Mouse (Mus musculus): ENCODE data around the gene Ddx20. TPM values are rescaled to one million over a fixed set of nuclear protein-coding genes. Genes with fewer than 3 reads are reported as not detected.

Ddx20 gene
- polyA plus RNA-seq, 1 experiment from 2014 or later: 40.7 TPM

GRCm38 (mm10) chr3:105711741-105712140 lies 24.4 kb upstream of the Ddx20 start:
- H3K27ac ChIP-seq (ENCODE audit: low read depth, low read length): 0 out of 2 replicates have a peak overlapping the region, but pooled peaks have one; percentile 17
- no peak overlapping the region for H3K4me3 ChIP-seq (ENCODE audit: low read depth, low read length)

GRCm38 (mm10) chr3:105710246-105710645 lies 22.9 kb upstream of the Ddx20 start:
- H3K36me3 ChIP-seq (ENCODE audit: control insufficient read depth, insufficient read depth, low read length): no peaks in the 10 kb centered on the region
- ATAC-seq (ENCODE audit: low FRiP score) (no peak), DNase-seq (ENCODE audit: low spot score) (no peak)
- H3K27me3 ChIP-seq (ENCODE audit: control insufficient read depth, insufficient read depth, low read length): peaks cover 11% of the 10 kb centered on the region
- WGBS: 77% methylated on average over 6 of the region's 6 CpGs
- peaks cover 8% of the 10 kb centered on the region; the same call in 1 of the 2 replicates for H3K4me1 ChIP-seq (replicated peaks; ENCODE audit: control insufficient read depth, insufficient read depth, low read length)
- H3K9me3 ChIP-seq (ENCODE audit: control insufficient read depth, low read length): no peaks in the 10 kb centered on the region
- no peak overlapping the region for H3K9ac ChIP-seq (ENCODE audit: low read depth, low read length)
- no peak overlapping the region for H3K4me2 ChIP-seq (replicated peaks; ENCODE audit: low read depth, low read length)
- H3K4me3 ChIP-seq (ENCODE audit: low read depth, low read length): no peak overlapping the region
- H3K27ac ChIP-seq (ENCODE audit: low read depth, low read length): no peak overlapping the region

More at GRCm38 (mm10) chr3:105711741-105712140, 24.4 kb upstream of the Ddx20 start:
- Histone ChIP-seq H3K36me3 (ENCODE audit: control insufficient read depth, insufficient read depth, low read length) (no peaks in the 10 kb centered on the region), H3K4me2 (replicated peaks; ENCODE audit: low read depth, low read length) (no peak overlapping the region), H3K9me3 (ENCODE audit: control insufficient read depth, low read length) (no peaks in the 10 kb centered on the region), H3K27me3 (ENCODE audit: control insufficient read depth, insufficient read depth, low read length) (peaks cover 1% of the 10 kb centered on the region; the same call in 1 of the 2 replicates), H3K4me1 (replicated peaks; ENCODE audit: control insufficient read depth, insufficient read depth, low read length) (peaks cover 12% of the 10 kb centered on the region; the same call in 1 of the 2 replicates), H3K9ac (ENCODE audit: low read depth, low read length) (no peak overlapping the region)
- no peak for DNase-seq (ENCODE audit: low spot score)
- no peak for ATAC-seq (ENCODE audit: low FRiP score)
- 69% methylated on average over 7 of the region's 7 CpGs for WGBS

GRCm38 (mm10) chr3:105707590-105707989 lies 20.2 kb upstream of the Ddx20 start:
- Histone ChIP-seq H3K4me1 (replicated peaks; ENCODE audit: control insufficient read depth, insufficient read depth, low read length) (peaks cover 4% of the 10 kb centered on the region; the same call in 1 of the 2 replicates), H3K27ac (ENCODE audit: low read depth, low read length) (no peak overlapping the region), H3K9me3 (ENCODE audit: control insufficient read depth, low read length) (no peaks in the 10 kb centered on the region), H3K9ac (ENCODE audit: low read depth, low read length) (no peak overlapping the region), H3K27me3 (ENCODE audit: control insufficient read depth, insufficient read depth, low read length) (peaks cover 14% of the 10 kb centered on the region), H3K4me2 (replicated peaks; ENCODE audit: low read depth, low read length) (no peak overlapping the region), H3K4me3 (ENCODE audit: low read depth, low read length) (no peak overlapping the region), H3K36me3 (ENCODE audit: control insufficient read depth, insufficient read depth, low read length) (no peaks in the 10 kb centered on the region)
- no peak for ATAC-seq (ENCODE audit: low FRiP score)
- DNase-seq (ENCODE audit: low spot score): peak; percentile 19
- 14% methylated on average over 7 of the region's 7 CpGs for WGBS

GRCm38 (mm10) chr3:105706366-105707020 lies 19.1 kb upstream of the Ddx20 start:
- DNase-seq (ENCODE audit: low spot score): no peak
- H3K27ac ChIP-seq (ENCODE audit: low read depth, low read length): no peak overlapping the region
- H3K9me3 ChIP-seq (ENCODE audit: control insufficient read depth, low read length): no peaks in the 10 kb centered on the region
- no peak for ATAC-seq (ENCODE audit: low FRiP score)
- no peak overlapping the region for H3K9ac ChIP-seq (ENCODE audit: low read depth, low read length)
- H3K4me2 ChIP-seq (replicated peaks; ENCODE audit: low read depth, low read length): no peak overlapping the region; the same call in 1 of the 2 replicates
- 41% methylated on average over 4 of the region's 4 CpGs for WGBS
- H3K27me3 ChIP-seq (ENCODE audit: control insufficient read depth, insufficient read depth, low read length): peaks cover 14% of the 10 kb centered on the region
- peaks cover 4% of the 10 kb centered on the region; the same call in 1 of the 2 replicates for H3K4me1 ChIP-seq (replicated peaks; ENCODE audit: control insufficient read depth, insufficient read depth, low read length)
- no peaks in the 10 kb centered on the region for H3K36me3 ChIP-seq (ENCODE audit: control insufficient read depth, insufficient read depth, low read length)
- no peak overlapping the region for H3K4me3 ChIP-seq (ENCODE audit: low read depth, low read length)

GRCm38 (mm10) chr3:105705561-105705960 lies 18.2 kb upstream of the Ddx20 start:
- ATAC-seq (ENCODE audit: low FRiP score) (no peak), DNase-seq (ENCODE audit: low spot score) (no peak)
- no peaks in the 10 kb centered on the region for H3K36me3 ChIP-seq (ENCODE audit: control insufficient read depth, insufficient read depth, low read length)
- 20% methylated on average over 3 of the region's 3 CpGs for WGBS
- peak overlapping the region; percentile 55 for H3K4me3 ChIP-seq (ENCODE audit: low read depth, low read length)
- H3K27me3 ChIP-seq (ENCODE audit: control insufficient read depth, insufficient read depth, low read length): peaks cover 14% of the 10 kb centered on the region
- peak overlapping the region; percentile 43 for H3K9ac ChIP-seq (ENCODE audit: low read depth, low read length)
- no peaks in the 10 kb centered on the region for H3K9me3 ChIP-seq (ENCODE audit: control insufficient read depth, low read length)
- H3K4me2 ChIP-seq (replicated peaks; ENCODE audit: low read depth, low read length): peak overlapping the region; percentile 96
- H3K4me1 ChIP-seq (replicated peaks; ENCODE audit: control insufficient read depth, insufficient read depth, low read length): peaks cover 4% of the 10 kb centered on the region; the same call in 1 of the 2 replicates
- H3K27ac ChIP-seq (ENCODE audit: low read depth, low read length): no peak overlapping the region

- Histone ChIP-seq H3K27ac (ENCODE audit: low read depth, low read length) (no peak overlapping the region), H3K4me3 (ENCODE audit: low read depth, low read length) (peak overlapping the region; percentile 55), H3K4me1 (replicated peaks; ENCODE audit: control insufficient read depth, insufficient read depth, low read length) (peaks cover 4% of the 10 kb centered on the region; the same call in 1 of the 2 replicates), H3K27me3 (ENCODE audit: control insufficient read depth, insufficient read depth, low read length) (peaks cover 14% of the 10 kb centered on the region), H3K9me3 (ENCODE audit: control insufficient read depth, low read length) (no peaks in the 10 kb centered on the region), H3K4me2 (replicated peaks; ENCODE audit: low read depth, low read length) (peak overlapping the region; percentile 96), H3K9ac (ENCODE audit: low read depth, low read length) (peak overlapping the region; percentile 43), H3K36me3 (ENCODE audit: control insufficient read depth, insufficient read depth, low read length) (no peaks in the 10 kb centered on the region)
- ATAC-seq (ENCODE audit: low FRiP score) (peak; percentile 59), DNase-seq (ENCODE audit: low spot score) (peak; percentile 50)
- under 1% methylated on average over 28 of the region's 28 CpGs for WGBS
Measured at GRCm38 (mm10) chr3:105705061-105705549, 17.7 kb upstream of the Ddx20 start.

- Histone ChIP-seq H3K27ac (ENCODE audit: low read depth, low read length) (no peak within 1 kb of the TSS), H3K4me1 (replicated peaks; ENCODE audit: control insufficient read depth, insufficient read depth, low read length) (peaks cover 4% of the 10 kb centered on the region; the same call in 1 of the 2 replicates), H3K4me3 (ENCODE audit: low read depth, low read length) (peak within 1 kb of the TSS; percentile 55), H3K9ac (ENCODE audit: low read depth, low read length) (peak within 1 kb of the TSS; percentile 43), H3K27me3 (ENCODE audit: control insufficient read depth, insufficient read depth, low read length) (peaks cover 14% of the 10 kb centered on the region), H3K9me3 (ENCODE audit: control insufficient read depth, low read length) (no peaks in the 10 kb centered on the region), H3K36me3 (ENCODE audit: control insufficient read depth, insufficient read depth, low read length) (no peaks in the 10 kb centered on the region), H3K4me2 (replicated peaks; ENCODE audit: low read depth, low read length) (peak within 1 kb of the TSS; percentile 96)
- 3% methylated on average over 40 of the region's 43 CpGs for WGBS
- DNase-seq (ENCODE audit: low spot score) (peak; percentile 85), ATAC-seq (ENCODE audit: low FRiP score) (peak; percentile 96)
Measured at GRCm38 (mm10) chr3:105704031-105705008, 16.9 kb upstream of the Ddx20 start, which contains the start of gene Inka2. Inka2 (plus strand) TSS chr3:105704599.

GRCm38 (mm10) chr3:105703571-105703970 lies 16.2 kb upstream of the Ddx20 start:
- H3K4me3 ChIP-seq (ENCODE audit: low read depth, low read length): no peak overlapping the region

More at GRCm38 (mm10) chr3:105703571-105703970, 16.2 kb upstream of the Ddx20 start:
- Histone ChIP-seq H3K27ac (ENCODE audit: low read depth, low read length) (no peak overlapping the region), H3K9me3 (ENCODE audit: control insufficient read depth, low read length) (no peaks in the 10 kb centered on the region), H3K4me1 (replicated peaks; ENCODE audit: control insufficient read depth, insufficient read depth, low read length) (peaks cover 4% of the 10 kb centered on the region; the same call in 1 of the 2 replicates), H3K9ac (ENCODE audit: low read depth, low read length) (no peak overlapping the region), H3K4me2 (replicated peaks; ENCODE audit: low read depth, low read length) (no peak overlapping the region), H3K27me3 (ENCODE audit: control insufficient read depth, insufficient read depth, low read length) (peaks cover 14% of the 10 kb centered on the region), H3K36me3 (ENCODE audit: control insufficient read depth, insufficient read depth, low read length) (no peaks in the 10 kb centered on the region)
- ATAC-seq (ENCODE audit: low FRiP score) (no peak), DNase-seq (ENCODE audit: low spot score) (no peak)
- 41% methylated on average over 6 of the region's 6 CpGs for WGBS
